Mouse (Mus musculus) bone marrow, adult 2 months (tissue): ENCODE data around the gene Snx21. TPM values are rescaled to one million over a fixed set of nuclear protein-coding genes. Genes with fewer than 3 reads are reported as not detected.
A peak's percentile ranks its signal among the peaks of the same experiment; 100 is the strongest.

Source experiments
- H3K27ac ChIP-seq: fragments of 200-500 bp; 2 replicates; pipeline ENCODE4 v1.5.1; 2012; ENCODE audit warnings: low read depth, mild to moderate bottlenecking, control low read depth, inconsistent platforms, low read length; ENCODE audit not compliant: control insufficient read depth, poor library complexity, insufficient read depth
- H3K4me1 ChIP-seq: fragments of 200-500 bp; 2 replicates; pipeline ENCODE4 v1.6.1; 2011; ENCODE audit warnings: low read length; ENCODE audit not compliant: control insufficient read depth, insufficient read depth
- H3K4me3 ChIP-seq: fragments of 200-500 bp; replicated peaks from 2 replicates; pipeline ENCODE3; 2011; ENCODE audit warnings: mild to moderate bottlenecking, low read depth, low read length, control low read depth; ENCODE audit not compliant: control insufficient read depth
- CTCF ChIP-seq: fragments of 200-500 bp; IDR thresholded peaks from 2 replicates; pipeline ENCODE4 v1.5.1; 2011; ENCODE audit warnings: low read length, control low read depth; ENCODE audit not compliant: control insufficient read depth, insufficient read depth
- POLR2A ChIP-seq: fragments of 200-500 bp; IDR thresholded peaks from 2 replicates; pipeline ENCODE4 v1.6.1; 2011; ENCODE audit warnings: low read depth, mild to moderate bottlenecking, control low read depth, low read length, borderline replicate concordance; ENCODE audit not compliant: control insufficient read depth
- WGBS: fragments of 180-500 bp; shearing (Covaris S2); methylation state at CpG from one replicate; pipeline ENCODE4 v1.1.7; 2018; 5-methylcytosine and 5-hydroxymethylcytosine counted together
- polyA plus RNA-seq: library from polyadenylated mRNA; stranded (reverse); fragments of >200 nt; gene quantifications from 2 replicates; pipeline ENCODE4 v1.2.4, GENCODE M21; 2011; ENCODE audit warnings: low replicate concordance; ENCODE audit not compliant: missing spikeins, insufficient read depth, insufficient read length

Snx21 gene
- polyA plus RNA-seq, 1 experiment: 5.8 TPM

- H3K4me3 ChIP-seq: no peak overlapping the region
- TF ChIP-seq POLR2A (no peak), CTCF (no peak)
- peaks cover 6% of the 10 kb centered on the region; the same call in 1 of the 2 replicates for H3K4me1 ChIP-seq
- WGBS: 85% methylated on average over 7 of the region's 7 CpGs
- H3K27ac ChIP-seq: peak overlapping the region; percentile 37; the same call in 1 of the 2 replicates
These were observed 23.0 kb upstream of the Snx21 start for GRCm38 (mm10) chr2:164762593-164762992.

GRCm38 (mm10) chr2:164765841-164766240, 19.8 kb upstream of the Snx21 start:
- 86% methylated on average over 3 of the region's 3 CpGs for WGBS
- Histone ChIP-seq H3K4me1 (peaks cover 1% of the 10 kb centered on the region; the same call in 1 of the 2 replicates), H3K27ac (no peak overlapping the region), H3K4me3 (no peak overlapping the region)
- TF ChIP-seq CTCF (no peak), POLR2A (no peak)

- Histone ChIP-seq H3K4me3 (no peak overlapping the region), H3K27ac (no peak overlapping the region), H3K4me1 (no peaks in the 10 kb centered on the region)
- TF ChIP-seq POLR2A (no peak), CTCF (no peak)
- WGBS: 90% methylated on average over 15 of the region's 15 CpGs
These were observed 17.6 kb upstream of the Snx21 start for GRCm38 (mm10) chr2:164767812-164768540.

GRCm38 (mm10) chr2:164769258-164770037, 16.2 kb upstream of the Snx21 start, which contains the start of gene Ube2c:
TSS of gene Ube2c (plus strand) at chr2:164769898.
- H3K4me3 ChIP-seq: peak within 1 kb of the TSS; percentile 98
- H3K27ac ChIP-seq: peak within 1 kb of the TSS; percentile 68
- WGBS: 2% methylated on average over 53 of the region's 53 CpGs
- peak; percentile 89 for TF ChIP-seq POLR2A
- TF ChIP-seq CTCF: no peak
- H3K4me1 ChIP-seq: no peaks in the 10 kb centered on the region

GRCm38 (mm10) chr2:164770279-164770678, 15.3 kb upstream of the Snx21 start:
- Histone ChIP-seq H3K27ac (peak overlapping the region; percentile 68), H3K4me3 (peak overlapping the region; percentile 98), H3K4me1 (no peaks in the 10 kb centered on the region)
- 6% methylated on average over 15 of the region's 15 CpGs for WGBS
- TF ChIP-seq CTCF (no peak), POLR2A (no peak)

- no peak for TF ChIP-seq CTCF
- TF ChIP-seq POLR2A: peak; percentile 12; the same call in 1 of the 2 replicates
- WGBS: 68% methylated on average over 8 of the region's 8 CpGs
- peak overlapping the region; percentile 98 for H3K4me3 ChIP-seq
- H3K27ac ChIP-seq: peak overlapping the region; percentile 39; the same call in 1 of the 2 replicates
- no peaks in the 10 kb centered on the region for H3K4me1 ChIP-seq
These were observed 14.5 kb upstream of the Snx21 start for GRCm38 (mm10) chr2:164771123-164771522.

GRCm38 (mm10) chr2:164773229-164773988, 12.2 kb upstream of the Snx21 start:
- Histone ChIP-seq H3K4me3 (no peak overlapping the region), H3K4me1 (no peaks in the 10 kb centered on the region), H3K27ac (peak overlapping the region; percentile 58)
- TF ChIP-seq POLR2A (no peak), CTCF (no peak)
- WGBS: 81% methylated on average over 14 of the region's 14 CpGs
